ENCODE assay signal across 26 mouse cellular contexts in genomic region chr15:98019047-98019446, GRCm38 (mm10). TPM values are rescaled to one million over a fixed set of nuclear protein-coding genes. Genes with fewer than 3 reads are reported as not detected.
"Had no signal": no experiment of that assay in that cellular context is flagged by ENCODE, and none has a peak within 500 bp of the region (broad histone marks: within the 10 kb centered on the region; RNA-seq: fewer than 3 reads in every experiment).

No protein-coding gene starts in this region.

- H3K27me3 ChIP-seq: heart, embryonic 12.5 days; hindbrain, embryonic 12.5 days; intestine, embryonic 15.5 days; limb, embryonic 12.5 days had no signal

- ATAC-seq: hindbrain, embryonic 16.5 days; inflammation-experienced regulatory T-cells, adult 6 months; intestine, embryonic 15.5 days; intestine, postnatal 0 days had no signal

- H3K4me2 ChIP-seq: heart, embryonic 12.5 days; hindbrain, embryonic 12.5 days; hindbrain, embryonic 14.5 days; intestine, embryonic 15.5 days; limb, embryonic 12.5 days; liver, embryonic 11.5 days had no signal

- H3K9ac ChIP-seq: heart, embryonic 12.5 days; hindbrain, embryonic 12.5 days; hindbrain, embryonic 14.5 days; intestine, embryonic 15.5 days; limb, embryonic 12.5 days had no signal

- H3K4me1 ChIP-seq: heart, embryonic 12.5 days had no signal

- H3K9me3 ChIP-seq: heart, embryonic 10.5 days; heart, embryonic 12.5 days; hindbrain, embryonic 10.5 days; hindbrain, embryonic 12.5 days; intestine, embryonic 15.5 days; limb, embryonic 10.5 days; limb, embryonic 12.5 days had no signal

- H3K4me3 ChIP-seq: gastrocnemius, adult 2 months; heart, embryonic 10.5 days; heart, embryonic 12.5 days; hindbrain, embryonic 10.5 days; hindbrain, embryonic 12.5 days; intestine, embryonic 15.5 days; layer of hippocampus, adult 2 months; left cerebral cortex, adult 2 months; limb, embryonic 10.5 days; limb, embryonic 12.5 days had no signal

- H3K27ac ChIP-seq: gastrocnemius, adult 2 months; heart, embryonic 10.5 days; hindbrain, embryonic 12.5 days; hindbrain, embryonic 14.5 days; intestine, embryonic 15.5 days; layer of hippocampus, adult 2 months; left cerebral cortex, adult 2 months had no signal

- H3K36me3 ChIP-seq: heart, embryonic 10.5 days; heart, embryonic 12.5 days; hindbrain, embryonic 10.5 days; hindbrain, embryonic 12.5 days; intestine, embryonic 15.5 days; limb, embryonic 10.5 days; limb, embryonic 12.5 days had no signal

- DNase-seq: gastrocnemius, adult 2 months; gastrocnemius, postnatal 10 days; gastrocnemius, postnatal 25 days; heart, adult 18-20 months; heart, postnatal 10 days; heart, postnatal 4 days; kidney, adult 18-20 months; kidney, adult 8-10 months; kidney, postnatal 10 days; kidney, postnatal 25 days; kidney, postnatal 4 days; liver had no signal

RNA-seq across cellular contexts. Expression of gene Col2a1, which starts 14.6 kb away (rescaled TPM):
- polyA plus RNA-seq: inflammation-experienced regulatory T-cells, adult 6 months had no signal
